Mouse (Mus musculus) midbrain, postnatal 0 days (tissue): ENCODE data around the gene Uckl1. TPM values are rescaled to one million over a fixed set of nuclear protein-coding genes. Genes with fewer than 3 reads are reported as not detected.
A peak's percentile ranks its signal among the peaks of the same experiment; 100 is the strongest.

ENCODE experiments used
- ATAC-seq: fragments of 200-750 bp; cut with Nextera tagmentation; 2 replicates; pipeline ENCODE4 v1.8.0; 2017; ENCODE audit warnings: moderate number of reproducible peaks, mild to moderate bottlenecking, moderate TSS enrichment, moderate library complexity; ENCODE audit not compliant: low FRiP score
- DNase-seq: peaks from one replicate; pipeline ENCODE4 v3.0.0-alpha.2; 2015; ENCODE audit warnings: low spot score
- H3K27ac ChIP-seq: fragments of 300-500 bp; sonication (generic); 2 replicates; pipeline ENCODE4 v1.5.1; 2014; ENCODE audit warnings: low read depth, mild to moderate bottlenecking, low read length, mixed read lengths
- H3K27me3 ChIP-seq: fragments of 300-500 bp; sonication (generic); 2 replicates; pipeline ENCODE4 v1.6.1; 2014; ENCODE audit warnings: low read length, control low read depth, mixed read lengths; ENCODE audit not compliant: insufficient read depth
- H3K36me3 ChIP-seq: fragments of 300-500 bp; sonication (generic); 2 replicates; pipeline ENCODE4 v1.6.1; 2014; ENCODE audit warnings: low read length, control low read depth, mixed read lengths; ENCODE audit not compliant: insufficient read depth
- H3K4me1 ChIP-seq: fragments of 300-500 bp; sonication (generic); 2 replicates; pipeline ENCODE4 v1.6.1; 2014; ENCODE audit warnings: mild to moderate bottlenecking, control low read depth, antibody characterized with exemption, low read length, mixed read lengths; ENCODE audit not compliant: insufficient read depth
- H3K4me2 ChIP-seq: fragments of 300-500 bp; sonication (generic); 2 replicates; pipeline ENCODE4 v1.6.1; 2014; ENCODE audit warnings: low read depth, mild to moderate bottlenecking, low read length, mixed read lengths; ENCODE audit not compliant: poor library complexity, severe bottlenecking
- H3K4me3 ChIP-seq: fragments of 300-500 bp; sonication (generic); 2 replicates; pipeline ENCODE4 v1.5.1; 2014; ENCODE audit warnings: low read depth, mild to moderate bottlenecking, low read length, moderate library complexity
- H3K9ac ChIP-seq: fragments of 300-500 bp; sonication (generic); replicated peaks from 2 replicates; pipeline ENCODE4 v1.6.1; 2014; ENCODE audit warnings: mild to moderate bottlenecking, low read length, moderate library complexity, mixed read lengths; ENCODE audit not compliant: poor library complexity, severe bottlenecking
- H3K9me3 ChIP-seq: fragments of 300-500 bp; sonication (generic); 2 replicates; pipeline ENCODE4 v1.6.1; 2016; ENCODE audit warnings: low read length, control low read depth
- CTCF ChIP-seq: IDR thresholded peaks from 2 replicates; pipeline ENCODE4 v1.5.1; 2016; ENCODE audit warnings: antibody characterized with exemption, mild to moderate bottlenecking
- WGBS: fragments of 180-500 bp; shearing (Covaris S2); extraction: QIAGEN DNeasy Blood & Tissue Kit; methylation state at CpG from one replicate; pipeline ENCODE4 v1.1.7; 2014; 5-methylcytosine and 5-hydroxymethylcytosine counted together
- polyA plus RNA-seq: library from polyadenylated mRNA; unstranded; fragments of >200 nt; fragmentation: Nextera tagmentation; extraction: Ambion mirVana; gene quantifications from 2 replicates; pipeline ENCODE4 v1.2.1, GENCODE M21; 2015
- total RNA-seq: library from RNA; depleted of rRNA; stranded (reverse); fragments of >200 nt; gene quantifications from 2 replicates; pipeline ENCODE4 v1.2.3, GENCODE M21; 2014; rRNA removed

Uckl1 gene
- total RNA-seq (49.8 and 63.9 TPM in 2 replicates), polyA plus RNA-seq (45.2 and 52.7 TPM in 2 replicates)

GRCm38 (mm10) chr2:181584411-181584942 lies at the start of gene Uckl1:
TSS of gene Uckl1 (minus strand) at chr2:181584892.
- peaks cover 57% of the 10 kb centered on the region for H3K36me3 ChIP-seq
- TF ChIP-seq CTCF, result no peak
- no peaks in the 10 kb centered on the region for H3K27me3 ChIP-seq
- H3K4me3 ChIP-seq, result no peak within 1 kb of the TSS
- H3K9me3 ChIP-seq, result no peaks in the 10 kb centered on the region
- H3K4me2 ChIP-seq, result no peak within 1 kb of the TSS
- H3K4me1 ChIP-seq, result peaks cover 7% of the 10 kb centered on the region; the same call in 1 of the 2 replicates
- no peak within 1 kb of the TSS for H3K9ac ChIP-seq
- ATAC-seq, result no peak
- WGBS, result 98% methylated on average over 4 of the region's 4 CpGs
- no peak for DNase-seq
- H3K27ac ChIP-seq, result no peak within 1 kb of the TSS

- no peaks in the 10 kb centered on the region for H3K9me3 ChIP-seq
- no peak for DNase-seq
- ATAC-seq, result no peak
- no peak overlapping the region for H3K27ac ChIP-seq
- H3K4me3 ChIP-seq, result no peak overlapping the region
- no peak overlapping the region for H3K9ac ChIP-seq
- no peaks in the 10 kb centered on the region for H3K27me3 ChIP-seq
- H3K4me2 ChIP-seq, result no peak overlapping the region
- no peak for TF ChIP-seq CTCF
- WGBS, result 93% methylated on average over 6 of the region's 6 CpGs
- H3K4me1 ChIP-seq, result no peaks in the 10 kb centered on the region
- peaks cover 48% of the 10 kb centered on the region for H3K36me3 ChIP-seq
Observed at GRCm38 (mm10) chr2:181632624-181633023, 47.9 kb upstream of the Uckl1 start.

DNA sequence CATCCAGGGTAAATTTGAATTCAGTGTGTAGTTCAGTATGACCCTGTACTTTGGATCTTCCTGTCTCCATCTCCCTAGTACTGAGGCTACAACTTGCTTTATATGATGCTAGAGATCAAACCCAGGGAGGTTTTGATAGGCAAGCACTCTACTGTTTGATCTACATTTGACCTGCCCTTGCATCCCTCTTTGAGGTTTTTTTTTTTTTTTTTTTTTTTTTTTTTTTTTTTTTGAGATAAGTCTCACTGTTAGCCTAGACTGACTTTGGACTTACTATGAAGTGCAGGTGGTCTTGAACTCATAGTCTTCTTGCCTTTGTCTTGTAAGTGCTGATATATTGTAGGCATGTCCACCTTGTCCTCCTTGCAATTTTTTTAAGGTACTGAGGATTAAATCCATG lies 43.8 kb upstream of the Uckl1 start:
- Histone ChIP-seq H3K9ac (no peak overlapping the region), H3K9me3 (no peaks in the 10 kb centered on the region), H3K27me3 (no peaks in the 10 kb centered on the region), H3K4me3 (no peak overlapping the region), H3K36me3 (peaks cover 25% of the 10 kb centered on the region; the same call in 1 of the 2 replicates), H3K4me1 (no peaks in the 10 kb centered on the region), H3K4me2 (no peak overlapping the region), H3K27ac (no peak overlapping the region)
- no peak for ATAC-seq
- no peak for TF ChIP-seq CTCF
- no peak for DNase-seq

GRCm38 (mm10) chr2:181623401-181623800 lies 38.7 kb upstream of the Uckl1 start:
- Histone ChIP-seq H3K4me1 (no peaks in the 10 kb centered on the region), H3K36me3 (peaks cover 31% of the 10 kb centered on the region), H3K4me3 (no peak overlapping the region), H3K27me3 (no peaks in the 10 kb centered on the region), H3K9me3 (no peaks in the 10 kb centered on the region), H3K4me2 (no peak overlapping the region), H3K9ac (no peak overlapping the region), H3K27ac (no peak overlapping the region)
- ATAC-seq, result no peak
- peak; percentile 75 for TF ChIP-seq CTCF
- peak; percentile 45 for DNase-seq

GRCm38 (mm10) chr2:181618761-181619495 lies 34.2 kb upstream of the Uckl1 start:
- no peak for TF ChIP-seq CTCF
- H3K4me1 ChIP-seq, result no peaks in the 10 kb centered on the region
- no peak overlapping the region for H3K4me3 ChIP-seq
- no peaks in the 10 kb centered on the region for H3K9me3 ChIP-seq
- H3K36me3 ChIP-seq, result peaks cover 27% of the 10 kb centered on the region
- no peak for DNase-seq
- no peak overlapping the region for H3K9ac ChIP-seq
- no peak for ATAC-seq
- H3K4me2 ChIP-seq, result no peak overlapping the region
- whole genome bisulfite sequencing, result 89% methylated on average over 5 of the region's 5 CpGs
- no peaks in the 10 kb centered on the region for H3K27me3 ChIP-seq
- no peak overlapping the region for H3K27ac ChIP-seq

DNA sequence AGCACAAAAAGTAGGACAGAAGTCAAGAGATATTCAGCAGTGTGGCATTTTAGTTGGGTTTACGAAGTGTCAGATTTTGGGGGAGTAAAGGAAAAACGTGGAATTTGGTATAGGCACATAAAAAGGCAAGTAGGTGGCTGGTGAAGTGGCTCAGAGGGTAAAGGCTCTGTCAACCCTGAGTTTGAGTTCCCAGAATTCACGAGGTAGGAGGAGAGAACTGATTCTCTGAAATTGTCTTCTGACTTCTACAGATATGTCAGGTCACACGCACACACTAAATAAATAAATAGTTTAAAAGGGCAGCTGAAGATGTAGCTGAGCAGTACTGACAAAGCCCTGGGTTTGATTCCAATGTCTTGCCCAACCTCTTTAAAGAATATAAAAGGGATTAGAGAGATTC lies 17.7 kb upstream of the Uckl1 start:
- Histone ChIP-seq H3K4me2 (peak overlapping the region; percentile 55; the same call in 1 of the 2 replicates), H3K4me1 (peaks cover 8% of the 10 kb centered on the region; the same call in 1 of the 2 replicates), H3K9ac (no peak overlapping the region), H3K27ac (no peak overlapping the region), H3K36me3 (peaks cover under 1% of the 10 kb centered on the region; the same call in 1 of the 2 replicates), H3K9me3 (no peaks in the 10 kb centered on the region), H3K4me3 (no peak overlapping the region), H3K27me3 (no peaks in the 10 kb centered on the region)
- TF ChIP-seq CTCF, result no peak
- no peak for DNase-seq
- 76% methylated on average over 4 of the region's 4 CpGs for WGBS
- ATAC-seq, result no peak
